Mouse (Mus musculus) liver, embryonic 13.5 days (tissue): ENCODE data around the gene Fancc. TPM values are rescaled to one million over a fixed set of nuclear protein-coding genes. Genes with fewer than 3 reads are reported as not detected.
A peak's percentile ranks its signal among the peaks of the same experiment; 100 is the strongest.

ENCODE experiments used
- ATAC-seq: fragments of 200-750 bp; cut with Nextera tagmentation; 2 replicates; pipeline ENCODE4 v1.8.0; 2017; ENCODE audit warnings: low read depth, mild to moderate bottlenecking, moderate number of reproducible peaks, moderate library complexity
- DNase-seq: peaks from one replicate; pipeline ENCODE4 v3.0.0; 2022
- H3K27ac ChIP-seq: fragments of 300-500 bp; sonication (generic); 2 replicates; pipeline ENCODE4 v1.5.1; 2015; ENCODE audit warnings: moderate library complexity, mild to moderate bottlenecking, inconsistent platforms
- H3K27me3 ChIP-seq: fragments of 300-500 bp; sonication (generic); 2 replicates; pipeline ENCODE4 v1.6.1; 2015; ENCODE audit warnings: mild to moderate bottlenecking, inconsistent platforms
- H3K36me3 ChIP-seq: fragments of 300-500 bp; sonication (generic); 2 replicates; pipeline ENCODE4 v1.6.1; 2015; ENCODE audit warnings: mild to moderate bottlenecking, inconsistent platforms
- H3K4me1 ChIP-seq: fragments of 300-500 bp; sonication (generic); replicated peaks from 2 replicates; pipeline ENCODE4 v1.6.1; 2015; ENCODE audit warnings: inconsistent platforms
- H3K4me2 ChIP-seq: fragments of 300-500 bp; sonication (generic); 2 replicates; pipeline ENCODE4 v1.6.1; 2015; ENCODE audit warnings: inconsistent platforms, mild to moderate bottlenecking, moderate library complexity
- H3K4me3 ChIP-seq: fragments of 300-500 bp; sonication (generic); replicated peaks from 2 replicates; pipeline ENCODE4 v1.5.1; 2015; ENCODE audit warnings: mild to moderate bottlenecking, inconsistent platforms
- H3K9ac ChIP-seq: fragments of 300-500 bp; sonication (generic); 2 replicates; pipeline ENCODE4 v1.6.1; 2015; ENCODE audit warnings: mild to moderate bottlenecking, inconsistent platforms
- H3K9me3 ChIP-seq: fragments of 300-500 bp; sonication (generic); replicated peaks from 2 replicates; pipeline ENCODE4 v1.6.1; 2016; ENCODE audit warnings: inconsistent platforms
- WGBS: fragments of 180-500 bp; shearing (Covaris S2); methylation state at CpG from one replicate; pipeline ENCODE4 v1.1.7; 2015; ENCODE audit not compliant: insufficient replicate concordance; 5-methylcytosine and 5-hydroxymethylcytosine counted together
- polyA plus RNA-seq: library from polyadenylated mRNA; unstranded; fragments of >200 nt; fragmentation: Nextera tagmentation; extraction: Ambion mirVana; gene quantifications from 2 replicates; pipeline ENCODE4 v1.2.1, GENCODE M21; 2015

The Fancc gene
- polyA plus RNA-seq, 1 experiment from 2014 or later, result 9.2 TPM

DNA sequence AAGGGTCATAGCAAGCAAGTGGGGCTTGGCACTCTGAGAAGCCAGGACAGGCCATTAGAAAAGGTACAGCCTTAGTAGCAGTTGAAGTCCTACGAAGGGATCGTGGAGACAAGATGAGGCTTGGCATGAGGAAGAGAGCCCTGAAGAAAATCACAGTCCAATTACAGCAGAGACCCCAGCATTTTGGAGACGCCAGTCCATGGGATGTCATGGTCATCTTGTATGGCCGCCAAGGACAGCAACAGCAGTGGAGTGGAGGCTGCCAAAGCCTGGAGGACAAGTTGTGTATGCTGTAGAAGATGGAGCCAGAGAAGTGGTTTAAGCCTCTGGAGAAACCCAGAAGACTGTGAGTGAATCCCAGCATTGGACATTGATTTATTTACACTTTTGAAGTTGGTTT, 84.4 kb downstream of the Fancc start:
- 81% methylated on average over 4 of the region's 4 CpGs for WGBS

GRCm38 (mm10) chr13:63411310-63412022, 85.6 kb downstream of the Fancc start:
- peak overlapping the region; percentile 44 for H3K9ac ChIP-seq
- ATAC-seq, result peak; percentile 73
- no peaks in the 10 kb centered on the region for H3K36me3 ChIP-seq
- 31% methylated on average over 4 of the region's 4 CpGs for WGBS
- peak overlapping the region; percentile 18 for H3K4me3 ChIP-seq
- H3K27me3 ChIP-seq, result no peaks in the 10 kb centered on the region
- peak overlapping the region; percentile 59 for H3K4me2 ChIP-seq
- peak overlapping the region; percentile 85 for H3K27ac ChIP-seq
- H3K9me3 ChIP-seq, result no peaks in the 10 kb centered on the region
- peaks cover 40% of the 10 kb centered on the region for H3K4me1 ChIP-seq
- peak; percentile 17 for DNase-seq

More for the DNA sequence above, 84.4 kb downstream of the Fancc start:
- no peaks in the 10 kb centered on the region for H3K36me3 ChIP-seq
- no peak overlapping the region for H3K4me3 ChIP-seq
- no peak overlapping the region for H3K27ac ChIP-seq
- no peak overlapping the region for H3K9ac ChIP-seq
- H3K4me2 ChIP-seq, result no peak overlapping the region
- no peaks in the 10 kb centered on the region for H3K9me3 ChIP-seq
- peaks cover 40% of the 10 kb centered on the region for H3K4me1 ChIP-seq
- no peak for ATAC-seq
- no peak for DNase-seq
- no peaks in the 10 kb centered on the region for H3K27me3 ChIP-seq

DNA sequence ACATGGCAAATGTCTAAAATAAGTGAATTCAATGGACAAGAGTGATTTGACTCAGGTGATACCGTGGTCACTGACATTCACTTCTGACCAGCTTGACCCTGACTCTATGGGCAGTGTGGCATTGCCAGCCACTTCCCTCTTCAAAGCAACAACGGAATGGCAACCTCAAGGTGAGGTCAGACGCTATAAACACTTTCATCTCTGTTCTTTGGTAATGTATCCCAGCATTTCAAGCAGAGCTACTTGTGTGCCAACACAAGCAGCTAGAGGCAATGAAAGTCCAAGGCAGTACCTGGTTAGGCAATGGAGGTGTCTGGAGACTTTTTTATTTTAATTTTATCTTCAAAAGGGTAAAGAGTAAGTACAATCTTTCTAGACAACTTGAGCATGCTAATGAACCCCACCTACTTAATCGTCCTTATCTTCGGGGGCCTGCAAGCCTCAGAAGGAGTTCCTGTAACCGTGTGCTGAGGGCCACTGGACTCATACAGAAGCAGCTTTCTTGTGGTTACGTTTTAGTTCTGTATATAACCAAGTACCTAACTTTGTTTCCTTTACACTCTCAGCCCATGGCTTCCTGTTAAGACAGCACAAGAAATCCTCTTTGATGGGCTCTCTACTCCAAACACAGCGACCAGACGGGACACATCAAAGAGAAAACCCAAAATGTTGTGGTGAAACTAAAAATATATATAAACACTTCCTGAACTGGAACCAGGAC, 86.3 kb downstream of the Fancc start:
- H3K9ac ChIP-seq, result peak overlapping the region; percentile 44
- no peaks in the 10 kb centered on the region for H3K27me3 ChIP-seq
- DNase-seq (peak; percentile 49), ATAC-seq (peak; percentile 96)
- peaks cover 40% of the 10 kb centered on the region for H3K4me1 ChIP-seq
- H3K36me3 ChIP-seq, result no peaks in the 10 kb centered on the region
- H3K9me3 ChIP-seq, result no peaks in the 10 kb centered on the region
- H3K4me3 ChIP-seq, result peak overlapping the region; percentile 18
- 21% methylated on average over 9 of the region's 9 CpGs for WGBS
- H3K4me2 ChIP-seq, result peak overlapping the region; percentile 59
- H3K27ac ChIP-seq, result peak overlapping the region; percentile 85

- no peak overlapping the region for H3K27ac ChIP-seq
- H3K4me2 ChIP-seq, result no peak overlapping the region
- ATAC-seq, result no peak
- no peaks in the 10 kb centered on the region for H3K27me3 ChIP-seq
- peaks cover 13% of the 10 kb centered on the region for H3K4me1 ChIP-seq
- H3K36me3 ChIP-seq, result no peaks in the 10 kb centered on the region
- H3K9ac ChIP-seq, result no peak overlapping the region
- no peak for DNase-seq
- H3K4me3 ChIP-seq, result no peak overlapping the region
- no peaks in the 10 kb centered on the region for H3K9me3 ChIP-seq
- WGBS, result 63% methylated on average over 4 of the region's 4 CpGs
These were observed 91.9 kb downstream of the Fancc start for GRCm38 (mm10) chr13:63405151-63405550.

- Histone ChIP-seq H3K9me3 (no peaks in the 10 kb centered on the region), H3K9ac (no peak overlapping the region), H3K4me2 (no peak overlapping the region), H3K4me3 (no peak overlapping the region), H3K27me3 (no peaks in the 10 kb centered on the region), H3K4me1 (peaks cover 8% of the 10 kb centered on the region), H3K27ac (no peak overlapping the region), H3K36me3 (no peaks in the 10 kb centered on the region)
- DNase-seq, result no peak
- 59% methylated on average over 2 of the region's 2 CpGs for WGBS
- ATAC-seq, result no peak
These were observed 92.4 kb downstream of the Fancc start for GRCm38 (mm10) chr13:63404657-63405056.

GRCm38 (mm10) chr13:63402823-63403222, 94.3 kb downstream of the Fancc start:
- ATAC-seq, result no peak

DNA sequence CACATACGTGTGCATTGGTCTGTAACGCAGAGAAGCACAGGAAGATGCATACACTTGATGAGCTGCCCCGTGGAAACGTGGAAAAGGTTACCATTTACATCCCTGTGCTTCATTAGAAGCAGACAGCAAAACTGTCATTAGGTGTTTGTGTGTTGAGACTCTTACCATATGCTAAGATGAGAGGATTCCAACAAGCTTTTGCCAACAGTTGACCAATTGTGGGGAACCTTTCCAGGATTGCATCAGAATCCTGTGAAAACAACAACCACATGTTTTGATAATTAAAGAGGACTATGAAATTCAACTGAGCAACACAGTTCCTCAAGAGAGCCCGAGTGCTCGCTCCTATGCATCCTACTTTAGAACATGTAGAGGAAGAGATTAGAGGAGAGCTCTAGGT, 97.0 kb downstream of the Fancc start:
- 0 out of 2 replicates have a peak, but pooled peaks cover under 1% of the 10 kb centered on the region for H3K4me1 ChIP-seq
- H3K9me3 ChIP-seq, result no peaks in the 10 kb centered on the region
- H3K36me3 ChIP-seq, result peaks cover 3% of the 10 kb centered on the region; the same call in 1 of the 2 replicates
- ATAC-seq, result no peak
- H3K4me3 ChIP-seq, result no peak overlapping the region
- 84% methylated on average over 6 of the region's 6 CpGs for WGBS
- DNase-seq, result no peak
- H3K27me3 ChIP-seq, result no peaks in the 10 kb centered on the region
- no peak overlapping the region for H3K9ac ChIP-seq
- H3K4me2 ChIP-seq, result no peak overlapping the region
- no peak overlapping the region for H3K27ac ChIP-seq

More at GRCm38 (mm10) chr13:63402823-63403222, 94.3 kb downstream of the Fancc start:
- no peak overlapping the region for H3K9ac ChIP-seq
- WGBS, result 49% methylated on average over 2 of the region's 2 CpGs
- no peak overlapping the region for H3K4me3 ChIP-seq
- H3K4me1 ChIP-seq, result no peaks in the 10 kb centered on the region
- no peak for DNase-seq
- no peaks in the 10 kb centered on the region for H3K27me3 ChIP-seq
- no peaks in the 10 kb centered on the region for H3K9me3 ChIP-seq
- no peak overlapping the region for H3K4me2 ChIP-seq
- H3K36me3 ChIP-seq, result no peaks in the 10 kb centered on the region
- H3K27ac ChIP-seq, result no peak overlapping the region

DNA sequence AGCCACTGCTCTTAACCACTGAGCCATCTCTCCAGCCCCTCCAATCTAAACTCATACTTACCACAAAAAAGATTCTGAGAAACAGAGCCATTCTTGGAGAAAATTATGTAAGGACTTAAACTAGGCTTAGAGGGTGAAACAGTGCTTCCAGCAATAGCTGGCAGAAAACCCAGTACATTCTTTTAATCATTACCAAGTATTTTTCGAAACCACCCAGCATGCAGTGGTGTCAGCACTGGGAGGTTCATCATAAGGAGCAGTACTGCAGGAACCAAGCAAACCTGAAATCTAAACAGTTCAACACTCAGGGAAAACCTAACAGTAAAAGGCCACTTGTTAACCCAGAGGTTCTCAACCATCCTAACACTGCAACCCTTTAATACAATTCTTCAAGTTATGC, 99.7 kb downstream of the Fancc start:
- 82% methylated on average over 1 of the region's 1 CpGs for WGBS
- no peak overlapping the region for H3K4me2 ChIP-seq
- H3K27ac ChIP-seq, result no peak overlapping the region
- no peak overlapping the region for H3K4me3 ChIP-seq
- H3K9me3 ChIP-seq, result no peaks in the 10 kb centered on the region
- no peak for ATAC-seq
- 0 out of 2 replicates have a peak, but pooled peaks cover 5% of the 10 kb centered on the region for H3K4me1 ChIP-seq
- no peak for DNase-seq
- no peaks in the 10 kb centered on the region for H3K27me3 ChIP-seq
- H3K9ac ChIP-seq, result no peak overlapping the region
- H3K36me3 ChIP-seq, result peaks cover 3% of the 10 kb centered on the region; the same call in 1 of the 2 replicates

GRCm38 (mm10) chr13:63394304-63395063, 102.6 kb downstream of the Fancc start:
- ATAC-seq (no peak), DNase-seq (no peak)
- Histone ChIP-seq H3K4me3 (no peak overlapping the region), H3K9ac (no peak overlapping the region), H3K4me1 (0 out of 2 replicates have a peak, but pooled peaks cover 5% of the 10 kb centered on the region), H3K9me3 (no peaks in the 10 kb centered on the region), H3K27me3 (no peaks in the 10 kb centered on the region), H3K4me2 (no peak overlapping the region), H3K27ac (no peak overlapping the region), H3K36me3 (peaks cover 3% of the 10 kb centered on the region; the same call in 1 of the 2 replicates)
- 38% methylated on average over 7 of the region's 7 CpGs for WGBS

DNA sequence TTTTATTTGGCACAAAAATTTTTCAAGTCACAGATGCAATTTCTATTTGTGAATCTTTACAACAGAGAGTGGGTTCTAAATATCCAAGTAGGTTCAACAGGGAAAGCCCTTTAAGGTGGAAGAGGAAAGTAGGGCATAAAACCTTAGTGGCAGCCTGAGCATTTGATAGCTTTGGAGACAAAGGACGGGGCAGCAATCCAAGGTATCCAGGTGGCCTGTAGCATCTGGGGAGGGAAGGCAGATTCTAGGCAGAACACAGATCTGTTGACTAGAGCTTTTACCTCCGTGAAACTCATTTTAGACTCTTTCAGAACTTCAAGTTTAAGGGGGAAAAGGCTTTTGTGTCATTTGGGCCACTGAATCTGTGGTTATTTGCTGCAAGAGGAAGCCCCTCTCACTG, 111.8 kb downstream of the Fancc start:
- no peak for DNase-seq
- Histone ChIP-seq H3K4me1 (peaks cover 5% of the 10 kb centered on the region; the same call in 1 of the 2 replicates), H3K9ac (no peak overlapping the region), H3K4me3 (no peak overlapping the region), H3K4me2 (no peak overlapping the region), H3K27ac (no peak overlapping the region), H3K9me3 (no peaks in the 10 kb centered on the region), H3K27me3 (no peaks in the 10 kb centered on the region), H3K36me3 (no peaks in the 10 kb centered on the region)
- no peak for ATAC-seq
- WGBS, result 64% methylated on average over 2 of the region's 2 CpGs

DNA sequence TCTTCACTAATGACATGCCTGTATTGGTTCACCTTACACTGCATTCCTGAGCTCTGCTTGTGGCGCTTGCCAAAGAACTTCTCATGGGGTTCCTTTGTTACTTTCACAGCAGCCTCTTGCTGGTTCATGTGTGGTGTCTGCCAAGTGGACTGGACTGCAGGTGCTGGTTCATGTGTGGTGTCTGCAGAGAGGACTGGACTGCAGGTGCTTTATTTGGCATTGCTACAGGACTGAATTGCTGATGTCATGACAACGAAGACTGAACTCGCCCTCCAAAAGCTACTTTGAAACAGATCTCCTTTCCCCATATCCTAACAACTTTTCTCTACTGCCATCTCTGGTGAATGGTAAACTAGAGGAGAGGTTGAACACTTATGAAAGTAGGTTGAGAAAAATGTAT, 112.3 kb downstream of the Fancc start:
- Histone ChIP-seq H3K27me3 (no peaks in the 10 kb centered on the region), H3K9ac (no peak overlapping the region), H3K27ac (no peak overlapping the region), H3K36me3 (no peaks in the 10 kb centered on the region), H3K4me1 (peaks cover 5% of the 10 kb centered on the region; the same call in 1 of the 2 replicates), H3K9me3 (no peaks in the 10 kb centered on the region), H3K4me3 (no peak overlapping the region), H3K4me2 (no peak overlapping the region)
- no peak for DNase-seq
- no peak for ATAC-seq
- 79% methylated on average over 3 of the region's 3 CpGs for WGBS
